Mouse (Mus musculus): Measurements from ENCODE around the gene Tiprl.

- TF ChIP-seq CTCF (IDR thresholded peaks at IDR 0.05; ENCODE audit: borderline replicate concordance, insufficient read depth, low read length) (no peak), POLR2A (IDR thresholded peaks at IDR 0.05; ENCODE audit: low read depth, low read length) (no peak)
These were observed 37.8 kb downstream of the Tiprl start for GRCm38 (mm10) chr1:165198951-165199350.
